Mouse (Mus musculus) hindbrain, embryonic 12.5 days (tissue): ENCODE measurements around the gene Usp20. TPM values are rescaled to one million over a fixed set of nuclear protein-coding genes. Genes with fewer than 3 reads are reported as not detected.

Experiments
- ATAC-seq: fragments of 200-750 bp; cut with Nextera tagmentation; 2 replicates; pipeline ENCODE4 v1.8.0; 2017; ENCODE audit warnings: moderate TSS enrichment; ENCODE audit not compliant: low FRiP score
- H3K27ac ChIP-seq: fragments of 300-500 bp; sonication (generic); 2 replicates; pipeline ENCODE4 v1.5.1; 2016; ENCODE audit warnings: mild to moderate bottlenecking
- H3K27me3 ChIP-seq: fragments of 300-500 bp; sonication (generic); 2 replicates; pipeline ENCODE4 v1.6.1; 2016; ENCODE audit warnings: mild to moderate bottlenecking
- H3K36me3 ChIP-seq: fragments of 300-500 bp; sonication (generic); 2 replicates; pipeline ENCODE4 v1.6.1; 2016; ENCODE audit warnings: mild to moderate bottlenecking
- H3K4me1 ChIP-seq: fragments of 300-500 bp; sonication (generic); 2 replicates; pipeline ENCODE4 v1.6.1; 2016
- H3K4me2 ChIP-seq: fragments of 300-500 bp; sonication (generic); replicated peaks from 2 replicates; pipeline ENCODE4 v1.6.1; 2016; ENCODE audit warnings: mild to moderate bottlenecking
- H3K4me3 ChIP-seq: fragments of 300-500 bp; sonication (generic); 2 replicates; pipeline ENCODE4 v1.5.1; 2016; ENCODE audit warnings: mild to moderate bottlenecking
- H3K9ac ChIP-seq: fragments of 300-500 bp; sonication (generic); 2 replicates; pipeline ENCODE4 v1.6.1; 2016; ENCODE audit warnings: mild to moderate bottlenecking, moderate library complexity
- H3K9me3 ChIP-seq: fragments of 300-500 bp; sonication (generic); replicated peaks from 2 replicates; pipeline ENCODE4 v1.6.1; 2016; ENCODE audit warnings: mild to moderate bottlenecking
- WGBS: fragments of 180-500 bp; shearing (Covaris S2); methylation state at CpG from one replicate; pipeline ENCODE4 v1.1.7; 2016; 5-methylcytosine and 5-hydroxymethylcytosine counted together
- polyA plus RNA-seq: library from polyadenylated mRNA; unstranded; fragments of >200 nt; fragmentation: Nextera tagmentation; extraction: Ambion mirVana; gene quantifications from 2 replicates; pipeline ENCODE4 v1.2.1, GENCODE M21; 2016

The Usp20 gene
- polyA plus RNA-seq, 1 experiment from 2014 or later, result 37.9 TPM

DNA sequence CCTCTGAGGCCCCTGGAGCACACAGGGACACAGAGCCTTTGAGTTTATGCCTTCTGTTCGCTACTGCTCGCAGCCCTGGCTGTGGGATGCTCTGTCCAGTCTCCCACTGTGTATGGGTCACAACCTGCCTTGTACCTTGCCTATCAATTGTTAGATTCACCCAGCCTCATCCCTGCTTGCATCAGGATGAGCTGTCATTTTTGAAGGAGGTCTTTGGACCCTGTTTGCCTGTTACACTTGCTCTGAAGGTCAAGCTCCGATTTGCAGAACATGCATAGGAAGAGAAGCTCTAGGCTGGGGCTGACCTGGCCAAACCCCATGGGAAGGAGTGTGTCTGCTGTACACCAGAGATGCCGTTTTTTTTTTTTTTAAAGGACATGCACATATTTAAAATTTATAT, 24.6 kb upstream of the Usp20 start:
- H3K27ac ChIP-seq, result no peak overlapping the region
- no peak overlapping the region for H3K4me3 ChIP-seq
- no peaks in the 10 kb centered on the region for H3K27me3 ChIP-seq
- no peak overlapping the region for H3K4me2 ChIP-seq
- ATAC-seq, result no peak
- H3K4me1 ChIP-seq, result peaks cover 28% of the 10 kb centered on the region
- 78% methylated on average over 4 of the region's 4 CpGs for WGBS
- H3K9me3 ChIP-seq, result no peaks in the 10 kb centered on the region
- H3K9ac ChIP-seq, result no peak overlapping the region; the same call in 1 of the 2 replicates
- H3K36me3 ChIP-seq, result peaks cover 71% of the 10 kb centered on the region

DNA sequence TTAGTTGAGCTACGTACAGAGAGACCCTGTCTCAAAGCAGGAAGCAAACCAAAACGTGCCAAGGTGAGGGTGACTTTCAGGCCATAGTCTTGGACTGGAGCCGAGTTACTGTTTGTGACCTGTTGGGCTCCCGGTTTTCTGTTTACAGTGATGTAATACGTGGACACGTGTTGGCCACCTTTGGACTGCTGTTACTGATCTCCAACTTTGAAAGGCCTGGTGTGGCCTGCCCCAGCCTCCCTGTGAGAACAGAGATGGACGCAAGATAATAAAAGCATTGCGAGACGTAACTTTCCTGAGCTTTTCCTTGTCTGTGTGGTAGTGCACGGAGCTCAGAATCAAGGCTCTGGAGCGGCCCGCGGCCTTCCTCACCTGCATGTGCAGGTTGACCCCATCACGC, 23.4 kb upstream of the Usp20 start:
- peaks cover 84% of the 10 kb centered on the region for H3K36me3 ChIP-seq
- H3K9ac ChIP-seq, result no peak overlapping the region
- no peak overlapping the region for H3K27ac ChIP-seq
- no peak overlapping the region for H3K4me3 ChIP-seq
- ATAC-seq, result no peak
- H3K27me3 ChIP-seq, result no peaks in the 10 kb centered on the region
- peaks cover 23% of the 10 kb centered on the region for H3K4me1 ChIP-seq
- H3K9me3 ChIP-seq, result no peaks in the 10 kb centered on the region
- WGBS, result 92% methylated on average over 14 of the region's 14 CpGs
- no peak overlapping the region for H3K4me2 ChIP-seq

DNA sequence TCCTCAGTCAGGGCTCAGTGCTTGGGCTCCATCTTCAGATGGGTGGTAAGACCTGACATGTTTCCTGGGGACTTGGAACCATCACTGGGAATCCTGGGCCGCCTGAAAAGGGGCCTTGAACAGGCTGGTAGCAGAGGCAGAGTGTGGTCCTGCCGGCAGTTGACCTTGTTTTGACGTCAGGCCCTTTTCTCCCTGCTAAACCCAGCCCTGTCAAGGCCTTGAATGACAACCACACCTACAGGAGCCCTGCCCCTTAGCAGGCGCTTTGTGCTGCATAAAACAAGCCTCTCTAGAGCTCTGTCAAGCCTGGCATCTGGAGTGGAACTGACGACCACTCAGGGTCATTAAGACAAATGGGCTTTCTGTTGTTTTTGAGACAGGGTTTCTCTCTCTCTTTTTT, 22.2 kb upstream of the Usp20 start:
- 44% methylated on average over 5 of the region's 5 CpGs for WGBS
- Histone ChIP-seq H3K4me1 (peaks cover 11% of the 10 kb centered on the region), H3K27ac (no peak overlapping the region), H3K27me3 (no peaks in the 10 kb centered on the region), H3K4me3 (no peak overlapping the region), H3K4me2 (no peak overlapping the region), H3K9me3 (no peaks in the 10 kb centered on the region), H3K36me3 (peaks cover 95% of the 10 kb centered on the region), H3K9ac (no peak overlapping the region)
- ATAC-seq, result no peak

DNA sequence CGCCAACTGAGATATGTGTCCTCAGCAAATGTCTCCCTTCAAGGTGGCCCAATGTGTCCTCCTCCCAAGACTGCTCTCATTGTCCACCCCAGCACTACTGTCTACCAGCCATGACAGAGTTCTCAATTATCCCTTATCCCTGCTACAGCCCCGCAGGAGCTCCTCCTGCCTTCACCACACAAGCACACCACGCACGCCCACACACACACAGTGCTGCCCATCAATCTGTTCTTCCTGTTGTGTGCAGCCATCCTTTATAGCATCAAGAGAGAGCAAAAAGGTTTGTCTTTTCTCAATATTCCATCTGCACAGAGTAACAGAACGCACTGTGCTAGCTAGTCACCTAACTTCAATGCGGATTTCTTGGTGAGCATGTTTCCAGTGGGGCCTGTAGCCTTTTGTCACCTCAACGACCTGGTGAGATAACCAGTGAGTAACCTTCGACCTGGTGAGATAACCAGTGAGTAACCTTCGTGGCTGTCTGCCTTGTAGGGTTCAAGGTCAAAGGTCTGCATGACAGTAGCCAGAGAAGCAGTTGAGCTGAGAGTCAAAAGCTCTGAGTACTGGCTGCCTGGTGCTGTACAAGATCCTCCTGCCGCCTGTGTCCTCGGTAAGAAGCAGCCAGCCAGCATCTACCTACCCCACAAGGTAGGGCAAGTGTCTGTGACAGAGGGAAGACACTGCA, 19.4 kb upstream of the Usp20 start:
- peaks cover 18% of the 10 kb centered on the region for H3K4me1 ChIP-seq
- no peaks in the 10 kb centered on the region for H3K9me3 ChIP-seq
- H3K4me2 ChIP-seq, result no peak overlapping the region
- WGBS, result 88% methylated on average over 11 of the region's 11 CpGs
- H3K27ac ChIP-seq, result no peak overlapping the region
- no peak overlapping the region for H3K4me3 ChIP-seq
- ATAC-seq, result no peak
- peaks cover 70% of the 10 kb centered on the region for H3K36me3 ChIP-seq
- H3K9ac ChIP-seq, result no peak overlapping the region
- H3K27me3 ChIP-seq, result no peaks in the 10 kb centered on the region

DNA sequence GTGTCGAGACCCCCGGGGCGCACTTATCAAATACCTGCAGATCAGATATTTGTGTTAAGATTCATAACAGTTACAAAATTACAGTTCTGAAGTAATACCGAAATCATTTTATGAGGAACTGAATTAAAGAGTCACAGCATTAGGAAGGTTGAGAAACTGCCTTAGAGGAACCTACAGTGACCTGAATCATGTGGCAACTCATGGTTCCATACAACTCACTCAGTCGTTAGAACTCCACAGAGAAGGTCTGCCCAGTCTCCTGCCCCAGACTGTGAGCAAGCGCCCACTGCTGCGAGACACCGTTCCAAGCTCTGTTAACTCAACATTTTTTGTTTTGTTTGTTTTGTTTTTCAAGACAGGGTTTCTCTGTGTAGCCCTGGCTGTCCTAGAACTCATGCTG, 16.5 kb upstream of the Usp20 start:
- H3K4me1 ChIP-seq, result peaks cover 18% of the 10 kb centered on the region
- no peak overlapping the region for H3K4me2 ChIP-seq
- no peak overlapping the region for H3K27ac ChIP-seq
- no peak for ATAC-seq
- H3K9me3 ChIP-seq, result no peaks in the 10 kb centered on the region
- no peak overlapping the region for H3K4me3 ChIP-seq
- no peak overlapping the region for H3K9ac ChIP-seq
- WGBS, result 94% methylated on average over 8 of the region's 8 CpGs
- peaks cover 44% of the 10 kb centered on the region for H3K36me3 ChIP-seq
- no peaks in the 10 kb centered on the region for H3K27me3 ChIP-seq

DNA sequence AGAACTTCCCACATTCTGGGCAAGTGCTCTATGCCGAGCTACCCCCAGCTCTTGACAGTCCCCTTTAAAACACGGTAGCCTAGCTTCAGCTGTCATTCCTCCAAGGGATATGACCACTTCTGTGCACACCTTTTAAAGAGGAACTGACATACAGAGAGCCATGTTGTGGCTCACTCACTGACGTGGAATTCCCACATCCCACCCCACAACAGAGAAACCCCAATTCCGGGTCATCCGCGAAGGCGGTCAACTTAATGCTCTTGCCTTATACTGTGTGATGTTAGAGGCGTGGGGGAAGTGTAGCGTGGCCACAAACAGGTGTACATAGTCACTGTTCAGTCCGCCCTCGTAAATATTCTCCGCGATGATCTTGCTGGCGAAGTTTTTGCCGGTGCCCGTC, 15.3 kb upstream of the Usp20 start:
- Histone ChIP-seq H3K27ac (no peak overlapping the region), H3K9ac (peak overlapping the region; percentile 94), H3K4me1 (peaks cover 18% of the 10 kb centered on the region), H3K4me3 (peak overlapping the region; percentile 99), H3K4me2 (peak overlapping the region; percentile 93), H3K27me3 (no peaks in the 10 kb centered on the region), H3K36me3 (peaks cover 32% of the 10 kb centered on the region), H3K9me3 (no peaks in the 10 kb centered on the region)
- ATAC-seq, result no peak
- 27% methylated on average over 16 of the region's 16 CpGs for WGBS

DNA sequence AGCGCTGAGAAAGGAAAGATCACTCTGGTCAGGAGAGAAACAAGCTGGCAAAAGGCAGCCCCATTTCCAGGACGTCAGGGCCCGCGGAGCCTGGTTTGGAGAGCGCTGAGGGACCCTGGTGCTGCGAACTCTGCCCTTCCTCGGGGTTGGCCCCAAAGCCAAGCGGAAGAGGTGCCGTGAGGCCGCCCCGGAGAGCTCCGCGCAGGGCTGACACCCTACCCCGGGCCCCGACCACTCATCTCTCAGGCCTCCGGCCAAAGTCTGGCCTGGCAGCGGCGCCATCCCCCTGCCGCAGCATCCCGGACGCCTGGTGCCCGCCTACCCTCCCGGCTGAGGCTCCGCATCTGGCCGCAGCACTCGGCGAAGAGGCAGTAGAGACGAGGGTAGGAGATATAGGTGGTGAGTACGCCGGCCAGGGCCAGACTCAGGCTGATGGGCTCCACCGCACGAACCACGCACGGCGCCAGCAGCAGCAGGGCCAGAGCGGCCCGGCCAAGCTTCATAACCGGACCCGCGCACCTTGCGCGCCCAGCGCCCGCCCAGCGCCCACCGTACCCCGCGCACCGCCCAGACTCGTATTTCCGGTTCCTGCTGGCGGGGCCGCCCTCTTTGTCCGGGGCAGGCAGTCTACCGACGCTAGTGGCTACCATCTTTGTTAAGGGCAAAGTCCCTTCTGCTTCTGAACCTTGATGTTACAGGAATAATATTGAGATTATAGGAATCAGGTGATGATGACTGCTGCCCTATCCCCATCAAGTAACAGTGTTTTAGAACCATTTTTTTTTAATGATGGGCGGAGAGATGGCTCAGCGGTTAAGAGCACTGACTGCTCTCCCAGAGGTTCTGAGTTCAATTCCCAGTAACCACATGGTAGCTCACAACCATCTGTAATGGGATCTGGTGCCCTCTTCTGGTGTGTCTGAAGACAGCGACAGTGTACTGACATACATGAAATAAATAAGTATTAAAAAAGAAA, 14.4 kb upstream of the Usp20 start, which contains the start of gene Tor1a:
Gene Tor1a, minus strand, starts transcription at position 582 of the 976 bp plus-strand sequence.
- peak; percentile 95 for ATAC-seq
- Histone ChIP-seq H3K27ac (peak within 1 kb of the TSS; percentile 80), H3K27me3 (no peaks in the 10 kb centered on the region), H3K9me3 (no peaks in the 10 kb centered on the region), H3K4me2 (peak within 1 kb of the TSS; percentile 93), H3K36me3 (peaks cover 27% of the 10 kb centered on the region), H3K4me3 (peak within 1 kb of the TSS; percentile 99), H3K4me1 (peaks cover 18% of the 10 kb centered on the region), H3K9ac (peak within 1 kb of the TSS; percentile 94)
- 2% methylated on average over 59 of the region's 59 CpGs for WGBS

DNA sequence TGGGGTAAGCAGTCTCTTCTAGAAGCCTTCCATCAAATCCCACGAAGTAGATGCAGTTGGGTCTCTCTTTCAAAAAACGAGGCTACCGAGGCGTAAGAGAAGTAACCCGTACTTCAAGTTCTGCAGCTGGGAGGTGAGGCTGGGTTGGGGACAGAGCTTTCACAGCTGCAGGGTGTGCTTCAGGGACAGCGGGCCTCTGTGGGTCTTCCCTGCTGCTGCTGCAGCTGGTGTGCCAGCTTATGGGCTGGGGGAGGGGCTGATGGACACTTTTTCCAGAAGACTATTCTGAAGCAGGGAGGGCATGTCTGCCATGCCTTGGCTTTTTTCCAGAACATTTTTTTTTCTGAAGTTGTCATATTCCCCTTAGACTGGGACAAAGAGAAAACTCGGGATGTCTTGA, 945 bp downstream of the Usp20 start:
- WGBS, result 56% methylated on average over 7 of the region's 7 CpGs
- Histone ChIP-seq H3K27ac (no peak overlapping the region), H3K4me1 (peaks cover 18% of the 10 kb centered on the region), H3K9ac (peak overlapping the region; percentile 78), H3K4me2 (peak overlapping the region; percentile 80), H3K36me3 (peaks cover 21% of the 10 kb centered on the region), H3K4me3 (peak overlapping the region; percentile 74), H3K27me3 (no peaks in the 10 kb centered on the region), H3K9me3 (no peaks in the 10 kb centered on the region)
- no peak for ATAC-seq

DNA sequence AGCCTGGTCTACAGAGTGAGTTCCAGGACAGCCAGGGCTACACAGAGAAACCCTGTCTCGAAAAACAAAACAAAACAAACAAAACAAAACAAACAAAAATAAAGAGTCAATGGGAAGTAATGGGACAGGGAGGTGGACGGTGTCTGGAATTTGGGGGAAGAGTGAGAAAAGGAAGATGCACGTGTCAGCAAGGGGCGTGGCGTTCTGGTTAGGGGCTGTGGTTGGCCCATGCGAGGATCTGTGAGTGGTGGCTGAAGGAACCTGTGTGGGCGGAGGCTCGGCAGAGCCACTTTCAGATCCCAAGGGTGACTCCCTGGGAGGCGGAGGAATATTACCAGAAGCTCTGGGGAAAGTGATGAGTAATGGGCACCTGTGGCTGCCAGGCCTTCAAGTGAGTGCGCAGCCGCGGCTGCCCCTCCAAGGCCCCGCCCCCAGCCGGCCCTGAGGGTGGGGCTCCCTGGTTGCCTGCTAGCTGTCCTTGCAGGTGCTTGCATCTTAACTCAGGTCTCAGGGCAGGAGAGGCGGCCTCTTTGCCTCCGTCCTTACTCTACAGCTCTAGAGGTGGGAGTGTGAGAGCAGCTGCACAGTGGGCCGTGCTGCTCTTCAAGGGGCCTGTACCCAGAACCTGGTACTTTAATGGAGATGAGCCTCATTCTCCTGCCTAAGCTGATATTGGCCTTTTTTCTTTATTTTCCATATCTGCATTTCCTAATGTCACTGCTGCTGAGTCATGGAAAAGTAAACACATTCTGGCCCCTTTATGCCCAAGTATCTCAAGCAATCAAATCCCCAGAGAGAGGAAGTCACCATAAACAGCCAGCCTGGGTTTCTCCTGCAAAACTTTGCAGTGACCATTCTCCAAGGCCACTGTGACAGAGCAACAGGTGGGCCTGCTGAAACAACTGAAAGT, 3.3 kb downstream of the Usp20 start:
- no peak overlapping the region; the same call in 1 of the 2 replicates for H3K4me2 ChIP-seq
- peaks cover 18% of the 10 kb centered on the region for H3K4me1 ChIP-seq
- ATAC-seq, result no peak
- no peaks in the 10 kb centered on the region for H3K9me3 ChIP-seq
- no peaks in the 10 kb centered on the region for H3K27me3 ChIP-seq
- H3K27ac ChIP-seq, result no peak overlapping the region
- H3K36me3 ChIP-seq, result peaks cover 8% of the 10 kb centered on the region; the same call in 1 of the 2 replicates
- H3K4me3 ChIP-seq, result no peak overlapping the region
- 32% methylated on average over 17 of the region's 17 CpGs for WGBS
- H3K9ac ChIP-seq, result no peak overlapping the region

DNA sequence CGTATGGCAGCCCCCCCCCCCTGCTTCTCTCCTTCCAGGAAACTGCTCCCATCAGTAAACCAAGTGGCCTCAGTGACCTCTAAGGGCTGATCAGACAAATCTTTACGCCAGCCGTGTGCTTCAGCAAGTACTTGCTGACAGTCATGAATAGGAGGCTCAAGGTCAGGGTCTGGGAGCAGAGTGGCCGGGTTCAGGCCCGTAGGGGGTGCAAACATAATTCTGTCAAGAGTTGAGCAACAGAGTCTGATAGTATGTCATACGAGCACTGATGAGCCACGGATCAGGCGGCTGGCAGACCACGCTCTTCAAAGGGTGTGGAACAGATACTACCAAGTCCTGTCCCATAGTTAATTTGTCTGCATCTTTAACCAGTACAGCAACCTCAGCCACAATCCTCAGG, 8.1 kb downstream of the Usp20 start:
- Histone ChIP-seq H3K9me3 (no peaks in the 10 kb centered on the region), H3K27me3 (no peaks in the 10 kb centered on the region), H3K27ac (no peak overlapping the region), H3K4me3 (no peak overlapping the region), H3K9ac (no peak overlapping the region), H3K36me3 (0 out of 2 replicates have a peak, but pooled peaks cover 9% of the 10 kb centered on the region), H3K4me1 (peaks cover 3% of the 10 kb centered on the region; the same call in 1 of the 2 replicates), H3K4me2 (no peak overlapping the region)
- 91% methylated on average over 9 of the region's 9 CpGs for WGBS
- no peak for ATAC-seq

DNA sequence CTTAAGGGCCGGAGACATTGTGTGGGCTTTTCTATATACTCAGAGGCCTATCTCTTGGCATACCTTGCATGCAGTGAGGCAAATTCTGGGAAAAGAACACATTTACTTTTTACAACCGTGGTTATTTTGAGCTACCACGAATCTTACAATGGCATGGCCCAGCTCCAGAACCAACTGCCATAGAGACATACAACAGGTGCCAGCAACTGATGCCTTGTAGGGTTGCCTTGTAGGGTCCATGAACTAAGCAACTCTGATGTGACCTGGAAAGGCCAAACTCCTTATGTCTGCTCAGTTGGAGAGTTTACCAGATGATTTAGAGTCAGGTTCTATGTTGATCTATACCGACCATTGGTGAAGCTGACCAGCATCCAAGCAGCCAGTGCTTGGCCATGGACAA, 12.8 kb downstream of the Usp20 start:
- WGBS, result 97% methylated on average over 4 of the region's 4 CpGs
- H3K27me3 ChIP-seq, result no peaks in the 10 kb centered on the region

More for the DNA sequence above, 12.8 kb downstream of the Usp20 start:
- Histone ChIP-seq H3K9ac (no peak overlapping the region), H3K36me3 (peaks cover 10% of the 10 kb centered on the region; the same call in 1 of the 2 replicates), H3K4me1 (0 out of 2 replicates have a peak, but pooled peaks cover 3% of the 10 kb centered on the region), H3K4me2 (no peak overlapping the region), H3K27ac (no peak overlapping the region), H3K9me3 (no peaks in the 10 kb centered on the region), H3K4me3 (no peak overlapping the region)
- no peak for ATAC-seq
